Mouse (Mus musculus) bone marrow, adult 2 months (tissue): ENCODE results near the gene Trip13. TPM values are rescaled to one million over a fixed set of nuclear protein-coding genes. Genes with fewer than 3 reads are reported as not detected.
A peak's percentile ranks its signal among the peaks of the same experiment; 100 is the strongest.

Source experiments
- H3K27ac ChIP-seq: fragments of 200-500 bp; 2 replicates; pipeline ENCODE4 v1.5.1; 2012; ENCODE audit warnings: low read depth, mild to moderate bottlenecking, control low read depth, inconsistent platforms, low read length; ENCODE audit not compliant: control insufficient read depth, poor library complexity, insufficient read depth
- H3K4me1 ChIP-seq: fragments of 200-500 bp; 2 replicates; pipeline ENCODE4 v1.6.1; 2011; ENCODE audit warnings: low read length; ENCODE audit not compliant: control insufficient read depth, insufficient read depth
- H3K4me3 ChIP-seq: fragments of 200-500 bp; replicated peaks from 2 replicates; pipeline ENCODE3; 2011; ENCODE audit warnings: mild to moderate bottlenecking, low read depth, low read length, control low read depth; ENCODE audit not compliant: control insufficient read depth
- CTCF ChIP-seq: fragments of 200-500 bp; IDR thresholded peaks from 2 replicates; pipeline ENCODE4 v1.5.1; 2011; ENCODE audit warnings: low read length, control low read depth; ENCODE audit not compliant: control insufficient read depth, insufficient read depth
- POLR2A ChIP-seq: fragments of 200-500 bp; IDR thresholded peaks from 2 replicates; pipeline ENCODE4 v1.6.1; 2011; ENCODE audit warnings: low read depth, mild to moderate bottlenecking, control low read depth, low read length, borderline replicate concordance; ENCODE audit not compliant: control insufficient read depth
- WGBS: fragments of 180-500 bp; shearing (Covaris S2); methylation state at CpG from one replicate; pipeline ENCODE4 v1.1.7; 2018; 5-methylcytosine and 5-hydroxymethylcytosine counted together
- polyA plus RNA-seq: library from polyadenylated mRNA; stranded (reverse); fragments of >200 nt; gene quantifications from 2 replicates; pipeline ENCODE4 v1.2.4, GENCODE M21; 2011; ENCODE audit warnings: low replicate concordance; ENCODE audit not compliant: missing spikeins, insufficient read depth, insufficient read length

The Trip13 gene
- polyA plus RNA-seq, 1 experiment = 14.5 TPM

GRCm38 (mm10) chr13:73907683-73908412 lies 29.7 kb downstream of the Trip13 start:
- Histone ChIP-seq H3K4me1 (no peaks in the 10 kb centered on the region), H3K4me3 (no peak overlapping the region), H3K27ac (no peak overlapping the region)
- 48% methylated on average over 2 of the region's 2 CpGs for WGBS
- TF ChIP-seq CTCF (peak; percentile 25; the same call in 1 of the 2 replicates), POLR2A (no peak)

GRCm38 (mm10) chr13:73907136-73907535 lies 30.4 kb downstream of the Trip13 start:
- 85% methylated on average over 5 of the region's 5 CpGs for WGBS
- Histone ChIP-seq H3K27ac (no peak overlapping the region), H3K4me3 (no peak overlapping the region), H3K4me1 (no peaks in the 10 kb centered on the region)
- no peak for TF ChIP-seq POLR2A
- no peak for TF ChIP-seq CTCF

GRCm38 (mm10) chr13:73897561-73897960 lies 40.0 kb downstream of the Trip13 start:
- Histone ChIP-seq H3K4me3 (no peak overlapping the region), H3K4me1 (no peaks in the 10 kb centered on the region), H3K27ac (no peak overlapping the region)
- no peak for TF ChIP-seq CTCF
- no peak for TF ChIP-seq POLR2A
- 31% methylated on average over 3 of the region's 3 CpGs for WGBS

GRCm38 (mm10) chr13:73892493-73893178 lies 44.9 kb downstream of the Trip13 start:
- Histone ChIP-seq H3K4me3 (no peak overlapping the region), H3K4me1 (no peaks in the 10 kb centered on the region), H3K27ac (no peak overlapping the region)
- WGBS = 54% methylated on average over 6 of the region's 6 CpGs
- no peak for TF ChIP-seq CTCF
- TF ChIP-seq POLR2A = no peak

GRCm38 (mm10) chr13:73887415-73887874 lies 50.1 kb downstream of the Trip13 start:
- no peak for TF ChIP-seq CTCF
- no peak for TF ChIP-seq POLR2A
- no peak overlapping the region for H3K27ac ChIP-seq
- no peaks in the 10 kb centered on the region for H3K4me1 ChIP-seq
- WGBS = 76% methylated on average over 4 of the region's 4 CpGs
- H3K4me3 ChIP-seq = no peak overlapping the region

GRCm38 (mm10) chr13:73886601-73887000 lies 51.0 kb downstream of the Trip13 start:
- no peak overlapping the region for H3K27ac ChIP-seq
- H3K4me3 ChIP-seq = no peak overlapping the region
- TF ChIP-seq CTCF (no peak), POLR2A (no peak)
- 67% methylated on average over 5 of the region's 5 CpGs for WGBS
- no peaks in the 10 kb centered on the region for H3K4me1 ChIP-seq

GRCm38 (mm10) chr13:73886066-73886465 lies 51.5 kb downstream of the Trip13 start:
- 59% methylated on average over 4 of the region's 4 CpGs for whole genome bisulfite sequencing
- Histone ChIP-seq H3K4me1 (no peaks in the 10 kb centered on the region), H3K4me3 (no peak overlapping the region), H3K27ac (no peak overlapping the region)
- TF ChIP-seq CTCF (no peak), POLR2A (no peak)

GRCm38 (mm10) chr13:73885656-73886055 lies 51.9 kb downstream of the Trip13 start:
- Histone ChIP-seq H3K4me3 (no peak overlapping the region), H3K27ac (no peak overlapping the region), H3K4me1 (no peaks in the 10 kb centered on the region)
- TF ChIP-seq POLR2A = no peak
- no peak for TF ChIP-seq CTCF
- WGBS = 72% methylated on average over 4 of the region's 4 CpGs

- WGBS = 74% methylated on average over 8 of the region's 8 CpGs
- Histone ChIP-seq H3K27ac (no peak overlapping the region), H3K4me1 (no peaks in the 10 kb centered on the region), H3K4me3 (no peak overlapping the region)
- no peak for TF ChIP-seq CTCF
- TF ChIP-seq POLR2A = no peak
These were observed 56.2 kb downstream of the Trip13 start for GRCm38 (mm10) chr13:73881347-73881746.
